Mouse (Mus musculus) hindbrain, embryonic 10.5 days (tissue): ENCODE data around the gene Mapk6. TPM values are rescaled to one million over a fixed set of nuclear protein-coding genes. Genes with fewer than 3 reads are reported as not detected.
"Not testable (repeated sequence)": the region's sequence is repeated elsewhere in the genome, so short reads cannot be mapped to it uniquely, and the experiment has no call there.

Source experiments
- DNase-seq: peaks from one replicate; pipeline ENCODE4 v3.0.0-alpha.2; 2017; ENCODE audit warnings: low spot score
- H3K27ac ChIP-seq: fragments of 300-500 bp; sonication (generic); 2 replicates; pipeline ENCODE4 v1.5.1; 2016; ENCODE audit warnings: mild to moderate bottlenecking, moderate library complexity
- H3K27me3 ChIP-seq: fragments of 300-500 bp; sonication (generic); 2 replicates; pipeline ENCODE4 v1.6.1; 2016; ENCODE audit warnings: mild to moderate bottlenecking; ENCODE audit not compliant: poor library complexity, insufficient read depth, severe bottlenecking
- H3K36me3 ChIP-seq: fragments of 300-500 bp; sonication (generic); 2 replicates; pipeline ENCODE4 v1.6.1; 2016; ENCODE audit warnings: mild to moderate bottlenecking, moderate library complexity
- H3K4me1 ChIP-seq: fragments of 300-500 bp; sonication (generic); replicated peaks from 2 replicates; pipeline ENCODE4 v1.6.1; 2016; ENCODE audit warnings: mild to moderate bottlenecking
- H3K4me3 ChIP-seq: fragments of 300-500 bp; sonication (generic); 2 replicates; pipeline ENCODE4 v1.5.1; 2016; ENCODE audit warnings: mild to moderate bottlenecking, moderate library complexity
- H3K9me3 ChIP-seq: fragments of 300-500 bp; sonication (generic); 2 replicates; pipeline ENCODE4 v1.6.1; 2016; ENCODE audit warnings: mild to moderate bottlenecking, moderate library complexity
- WGBS: fragments of 180-500 bp; shearing (Covaris S2); methylation state at CpG from one replicate; pipeline ENCODE4 v1.1.7; 2016; 5-methylcytosine and 5-hydroxymethylcytosine counted together
- polyA plus RNA-seq: library from polyadenylated mRNA; unstranded; fragments of >200 nt; fragmentation: Nextera tagmentation; extraction: Ambion mirVana; gene quantifications from 2 replicates; pipeline ENCODE4 v1.2.1, GENCODE M21; 2016

Mapk6 gene
- polyA plus RNA-seq, 1 experiment from 2014 or later: 146 TPM

DNA sequence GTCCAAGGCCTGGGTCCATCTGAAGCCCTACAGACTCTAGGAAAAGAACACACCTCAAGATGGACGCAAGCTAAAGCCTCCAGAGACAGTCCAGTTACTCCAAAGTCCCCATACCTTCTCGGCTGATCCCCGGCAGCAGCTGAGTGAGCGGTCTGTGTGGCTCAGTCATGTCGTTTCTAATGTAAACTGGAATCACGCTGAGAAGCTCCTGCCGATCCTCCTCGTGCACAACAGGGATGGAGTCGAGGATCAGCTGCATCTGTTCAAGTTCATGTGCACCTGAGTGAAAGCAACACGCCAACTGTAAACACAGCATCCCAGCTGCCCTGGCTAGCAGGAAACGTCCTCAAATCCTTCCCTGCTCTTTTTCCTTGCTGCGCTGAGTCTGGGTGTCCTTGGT lies 16.6 kb downstream of the Mapk6 start:
- H3K4me1 ChIP-seq: no peaks in the 10 kb centered on the region
- H3K9me3 ChIP-seq: no peaks in the 10 kb centered on the region
- H3K27me3 ChIP-seq: no peaks in the 10 kb centered on the region
- 85% methylated on average over 12 of the region's 12 CpGs for WGBS
- no peak for DNase-seq
- H3K36me3 ChIP-seq: peaks cover 100% of the 10 kb centered on the region
- H3K27ac ChIP-seq: no peak overlapping the region
- H3K4me3 ChIP-seq: no peak overlapping the region

DNA sequence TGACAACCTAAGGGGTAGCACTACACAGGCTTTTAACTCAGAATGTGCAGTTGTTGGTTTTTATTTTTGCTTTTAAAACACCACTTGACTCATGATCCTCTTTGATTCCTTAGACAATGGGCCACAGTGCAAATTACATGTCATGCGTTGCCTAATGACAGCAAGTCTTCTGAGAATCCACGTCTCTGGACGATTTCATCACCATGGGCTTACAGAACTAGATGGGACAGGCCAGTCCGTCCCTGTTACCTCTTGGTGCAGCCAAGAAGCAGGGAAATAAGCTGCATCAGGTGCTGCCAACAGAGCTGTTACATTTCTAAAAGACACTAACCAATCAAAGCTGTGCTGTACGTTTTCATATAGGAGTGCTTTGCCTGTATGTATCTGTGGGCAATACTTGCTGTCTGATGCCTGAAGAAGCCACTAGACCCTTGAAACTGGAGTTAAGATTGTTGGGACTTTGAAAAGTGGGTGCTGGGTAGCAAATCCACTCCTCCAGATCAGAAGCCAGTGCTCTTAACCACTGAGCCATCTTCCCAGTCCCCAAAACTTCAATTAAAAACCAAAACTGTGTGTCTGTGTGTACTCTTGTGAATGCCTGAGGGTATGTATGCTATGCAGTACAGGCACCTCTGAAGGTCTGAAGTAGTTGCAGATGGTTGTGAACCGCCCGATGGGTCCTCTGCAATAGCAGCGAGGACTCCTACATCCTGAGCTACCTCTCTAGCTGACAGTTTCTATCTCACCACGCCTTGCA lies 24.4 kb downstream of the Mapk6 start:
- WGBS: 87% methylated on average over 9 of the region's 9 CpGs
- Histone ChIP-seq H3K36me3 (peaks cover 54% of the 10 kb centered on the region), H3K9me3 (no peaks in the 10 kb centered on the region), H3K4me3 (no peak overlapping the region), H3K4me1 (no peaks in the 10 kb centered on the region), H3K27me3 (no peaks in the 10 kb centered on the region), H3K27ac (no peak overlapping the region)
- DNase-seq: no peak

DNA sequence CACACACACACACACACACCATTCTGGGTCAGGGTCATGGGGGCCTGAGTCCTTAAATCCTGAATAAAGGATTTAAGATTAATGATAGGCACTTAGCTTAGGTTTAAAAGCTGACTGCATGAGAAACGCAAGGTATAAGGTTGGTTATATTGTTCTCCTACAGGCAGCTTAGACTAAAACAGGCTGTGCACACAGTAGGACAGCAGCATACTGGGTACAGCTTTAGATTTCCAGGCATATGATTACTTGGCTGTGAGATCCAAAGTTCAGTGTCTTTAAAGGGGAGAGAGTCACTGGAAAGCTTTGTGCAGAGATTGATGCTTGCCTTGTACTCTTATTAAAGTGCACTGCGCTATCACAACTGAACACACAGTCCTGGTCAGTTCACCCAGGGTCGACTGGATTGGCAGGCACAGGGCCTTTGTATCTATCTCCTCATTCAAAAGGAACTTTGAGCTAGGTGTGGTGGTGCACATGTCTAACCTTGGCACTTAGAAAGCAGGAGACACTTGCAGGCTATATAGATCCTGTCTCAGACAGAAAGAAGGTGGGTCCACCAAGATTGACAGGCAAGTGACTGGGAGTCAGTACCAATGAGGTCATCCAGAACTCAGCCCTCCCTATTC lies 25.4 kb downstream of the Mapk6 start:
- DNase-seq: no peak
- no peaks in the 10 kb centered on the region for H3K27me3 ChIP-seq
- H3K9me3 ChIP-seq: no peaks in the 10 kb centered on the region
- WGBS: 80% methylated on average over 3 of the region's 3 CpGs
- no peak overlapping the region for H3K27ac ChIP-seq
- peaks cover 45% of the 10 kb centered on the region for H3K36me3 ChIP-seq
- H3K4me3 ChIP-seq: no peak overlapping the region
- no peaks in the 10 kb centered on the region for H3K4me1 ChIP-seq

DNA sequence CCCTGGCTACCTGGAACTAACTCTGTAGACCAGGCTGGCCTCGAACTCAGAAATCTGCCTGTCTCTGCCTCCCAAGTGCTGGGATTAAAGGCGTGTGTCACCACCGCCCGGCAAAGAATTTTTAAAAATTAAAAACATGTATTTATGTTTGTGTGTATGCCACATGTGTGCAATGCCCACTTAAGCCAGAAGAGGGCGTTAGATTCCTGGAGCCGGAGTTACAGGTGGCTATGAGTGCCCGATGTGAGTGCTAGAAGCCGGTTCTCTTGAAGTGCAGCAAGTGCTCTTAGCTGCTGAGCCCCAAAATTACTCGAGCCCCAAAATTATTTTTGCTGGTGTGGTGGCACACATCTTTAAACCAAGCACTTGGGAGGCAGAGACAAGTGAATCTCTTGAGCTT lies 26.0 kb downstream of the Mapk6 start:
- no peak overlapping the region for H3K27ac ChIP-seq
- no peak overlapping the region for H3K4me3 ChIP-seq
- no peaks in the 10 kb centered on the region for H3K27me3 ChIP-seq
- DNase-seq: no peak
- H3K36me3 ChIP-seq: peaks cover 38% of the 10 kb centered on the region
- 83% methylated on average over 9 of the region's 9 CpGs for WGBS
- no peaks in the 10 kb centered on the region for H3K4me1 ChIP-seq
- no peaks in the 10 kb centered on the region for H3K9me3 ChIP-seq

DNA sequence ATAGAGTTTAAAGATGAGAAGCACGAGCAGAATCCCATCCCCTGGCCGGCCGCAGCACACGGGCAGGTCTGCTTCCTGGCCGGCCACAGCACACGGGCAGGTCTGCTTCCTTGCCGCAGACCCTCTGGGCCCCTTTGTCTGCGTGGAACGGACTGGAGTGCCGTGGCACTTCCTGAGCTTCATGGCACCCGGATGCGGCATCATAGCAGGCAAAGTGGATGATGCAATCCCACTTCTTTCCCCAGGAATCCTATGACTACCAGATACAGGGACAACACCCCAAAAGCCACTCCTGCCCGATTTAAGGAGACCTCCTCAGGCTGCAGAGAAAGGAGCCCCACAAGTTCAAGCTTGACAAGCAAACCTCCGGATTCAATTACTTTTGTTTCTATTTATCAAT lies 27.0 kb downstream of the Mapk6 start:
- WGBS: 94% methylated on average over 14 of the region's 14 CpGs
- no peaks in the 10 kb centered on the region for H3K27me3 ChIP-seq

DNA sequence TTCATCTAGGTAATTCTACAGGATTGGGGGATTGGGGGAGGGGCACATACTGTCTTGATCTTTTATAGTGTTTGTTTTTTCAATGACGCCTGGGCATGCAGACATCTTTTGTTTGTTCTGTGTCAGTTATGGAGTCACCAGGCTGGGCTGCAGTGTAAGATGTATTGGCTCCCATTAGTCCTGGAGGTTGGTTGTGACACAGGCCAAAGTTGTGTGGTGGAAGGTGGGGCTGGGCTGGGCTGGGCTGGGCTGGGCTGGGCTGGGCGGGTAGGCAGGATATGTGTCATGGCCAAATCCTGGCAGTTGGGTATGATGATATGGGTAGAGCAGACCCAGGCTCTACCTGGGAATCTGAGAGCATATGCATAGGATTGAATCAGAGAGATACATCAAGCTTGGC lies 31.0 kb downstream of the Mapk6 start:
- no peaks in the 10 kb centered on the region for H3K36me3 ChIP-seq
- no peak for DNase-seq
- no peak overlapping the region for H3K4me3 ChIP-seq
- no peaks in the 10 kb centered on the region for H3K4me1 ChIP-seq
- no peaks in the 10 kb centered on the region for H3K27me3 ChIP-seq
- 88% methylated on average over 2 of the region's 2 CpGs for WGBS
- H3K27ac ChIP-seq: no peak overlapping the region
- peaks cover 8% of the 10 kb centered on the region; the same call in 1 of the 2 replicates for H3K9me3 ChIP-seq

More for the DNA sequence above, 27.0 kb downstream of the Mapk6 start:
- Histone ChIP-seq H3K9me3 (no peaks in the 10 kb centered on the region), H3K4me1 (no peaks in the 10 kb centered on the region), H3K4me3 (no peak overlapping the region), H3K36me3 (peaks cover 31% of the 10 kb centered on the region), H3K27ac (no peak overlapping the region)
- no peak for DNase-seq

DNA sequence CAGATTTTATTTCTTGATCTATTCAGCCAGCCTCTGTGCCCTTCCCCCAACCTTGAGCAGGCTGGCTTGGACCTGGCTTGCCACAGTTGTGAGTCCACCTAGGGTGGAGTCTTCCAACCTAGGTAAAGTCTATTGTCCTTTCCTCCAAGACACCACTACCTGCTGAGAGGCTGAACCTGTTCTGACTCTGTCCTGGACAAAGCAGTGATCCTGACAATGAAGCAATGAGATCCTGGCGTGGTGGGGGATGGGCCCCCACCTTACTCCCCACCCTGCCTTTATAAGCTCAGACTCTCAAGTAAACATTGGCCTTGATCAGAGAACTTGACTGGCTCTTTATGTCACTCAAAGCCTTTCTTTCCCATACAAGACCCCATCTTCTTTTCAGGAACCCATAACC lies 33.4 kb downstream of the Mapk6 start:
- WGBS: 69% methylated on average over 1 of the region's 1 CpGs
- no peak for DNase-seq
- Histone ChIP-seq H3K27ac (no peak overlapping the region), H3K9me3 (peaks cover 8% of the 10 kb centered on the region; the same call in 1 of the 2 replicates), H3K4me1 (no peaks in the 10 kb centered on the region), H3K36me3 (no peaks in the 10 kb centered on the region), H3K27me3 (no peaks in the 10 kb centered on the region), H3K4me3 (no peak overlapping the region)

DNA sequence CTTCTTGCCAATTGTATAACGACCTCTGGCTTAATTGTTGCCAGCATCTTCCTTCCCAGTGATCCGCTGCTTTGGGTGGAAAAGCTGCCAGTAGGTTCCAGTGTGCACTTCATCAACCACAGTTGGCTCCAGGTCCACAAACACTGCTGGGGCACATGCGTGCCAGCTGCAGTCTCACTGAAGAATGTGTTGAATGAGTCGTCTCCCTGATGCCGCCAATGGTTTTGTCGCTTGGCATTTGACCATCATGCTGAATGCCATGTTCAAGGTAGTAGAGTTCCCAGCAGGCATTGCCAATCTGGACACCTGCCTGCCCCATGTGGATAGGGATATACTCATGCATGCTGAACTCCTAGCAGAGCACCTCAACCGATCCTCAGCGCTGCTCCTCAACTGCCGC lies 34.2 kb downstream of the Mapk6 start:
- no peak overlapping the region for H3K27ac ChIP-seq
- no peaks in the 10 kb centered on the region for H3K4me1 ChIP-seq
- H3K36me3 ChIP-seq: no peaks in the 10 kb centered on the region
- no peak for DNase-seq
- H3K9me3 ChIP-seq: peaks cover 8% of the 10 kb centered on the region; the same call in 1 of the 2 replicates
- no peak overlapping the region for H3K4me3 ChIP-seq
- H3K27me3 ChIP-seq: no peaks in the 10 kb centered on the region
- 96% methylated on average over 9 of the region's 9 CpGs for WGBS

DNA sequence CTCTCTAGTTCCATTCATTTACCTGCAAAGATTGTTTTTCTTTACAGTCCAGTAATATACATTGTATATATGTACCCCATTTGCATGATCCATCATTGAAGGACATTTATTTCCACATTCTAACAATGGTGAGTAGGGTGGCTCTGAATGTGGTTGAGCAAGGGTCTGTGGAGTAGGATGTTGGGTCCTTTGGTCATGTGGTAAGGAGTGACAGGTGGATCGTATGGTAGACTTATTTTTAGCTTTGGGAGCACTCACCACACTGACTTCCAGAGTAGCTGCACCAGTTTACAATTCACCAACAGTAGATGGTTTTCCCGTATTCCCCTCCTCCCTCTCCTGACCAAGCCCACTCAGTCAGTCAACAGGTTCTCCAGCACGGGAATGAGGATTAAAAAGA lies 41.0 kb downstream of the Mapk6 start:
- Histone ChIP-seq H3K27me3 (no peaks in the 10 kb centered on the region), H3K9me3 (0 out of 2 replicates have a peak, but pooled peaks cover 8% of the 10 kb centered on the region), H3K27ac (no peak overlapping the region), H3K4me1 (no peaks in the 10 kb centered on the region), H3K36me3 (no peaks in the 10 kb centered on the region), H3K4me3 (no peak overlapping the region)
- WGBS: 82% methylated on average over 3 of the region's 3 CpGs
- no peak for DNase-seq

DNA sequence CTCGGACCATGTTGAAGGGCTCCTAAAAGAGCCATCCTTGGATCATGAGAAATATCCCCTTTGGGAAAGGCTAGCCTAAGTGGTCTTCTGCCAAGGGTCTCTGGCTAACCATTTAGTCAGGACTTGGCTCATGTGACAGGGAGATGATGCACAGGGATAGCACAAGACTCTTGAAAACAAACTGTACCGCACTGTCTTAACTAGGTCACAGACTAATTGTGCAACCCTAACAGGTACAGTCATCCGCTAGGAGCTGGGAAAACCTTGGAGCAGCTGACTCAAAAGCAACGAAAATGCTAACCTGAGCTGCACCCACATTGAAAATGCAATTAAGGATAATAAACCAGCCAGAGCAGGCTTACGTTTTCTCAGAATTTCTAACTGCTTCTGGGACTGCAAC lies 43.6 kb downstream of the Mapk6 start:
- H3K4me1 ChIP-seq: no peaks in the 10 kb centered on the region
- H3K4me3 ChIP-seq: no peak overlapping the region
- no peaks in the 10 kb centered on the region for H3K36me3 ChIP-seq
- H3K27ac ChIP-seq: no peak overlapping the region
- no peaks in the 10 kb centered on the region for H3K27me3 ChIP-seq
- no peak for DNase-seq
- H3K9me3 ChIP-seq: 0 out of 2 replicates have a peak, but pooled peaks cover 8% of the 10 kb centered on the region
- 85% methylated on average over 5 of the region's 5 CpGs for WGBS

DNA sequence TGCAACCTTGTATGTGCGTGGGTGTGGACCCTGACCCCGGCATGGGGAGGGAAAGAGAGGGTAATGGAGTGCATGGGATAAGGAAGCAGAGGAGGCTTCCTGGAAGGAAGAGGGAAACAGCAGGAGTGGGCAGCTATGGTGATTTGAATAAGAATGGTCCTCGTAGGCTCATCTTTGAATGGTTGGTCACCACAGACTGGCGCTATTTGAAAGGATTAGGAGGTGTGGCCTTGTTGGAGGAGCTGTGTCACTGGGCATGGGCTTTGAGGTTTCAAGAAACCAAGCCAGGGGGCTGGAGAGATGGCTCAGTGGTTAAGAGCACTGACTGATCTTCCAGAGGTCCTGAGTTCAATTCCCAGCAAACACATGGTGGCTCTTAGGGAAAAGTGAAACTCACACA lies 44.6 kb downstream of the Mapk6 start:
- Histone ChIP-seq H3K4me1 (no peaks in the 10 kb centered on the region), H3K9me3 (0 out of 2 replicates have a peak, but pooled peaks cover 4% of the 10 kb centered on the region), H3K27ac (no peak overlapping the region), H3K27me3 (no peaks in the 10 kb centered on the region), H3K36me3 (no peaks in the 10 kb centered on the region), H3K4me3 (no peak overlapping the region)
- DNase-seq: no peak
- 72% methylated on average over 4 of the region's 4 CpGs for WGBS

DNA sequence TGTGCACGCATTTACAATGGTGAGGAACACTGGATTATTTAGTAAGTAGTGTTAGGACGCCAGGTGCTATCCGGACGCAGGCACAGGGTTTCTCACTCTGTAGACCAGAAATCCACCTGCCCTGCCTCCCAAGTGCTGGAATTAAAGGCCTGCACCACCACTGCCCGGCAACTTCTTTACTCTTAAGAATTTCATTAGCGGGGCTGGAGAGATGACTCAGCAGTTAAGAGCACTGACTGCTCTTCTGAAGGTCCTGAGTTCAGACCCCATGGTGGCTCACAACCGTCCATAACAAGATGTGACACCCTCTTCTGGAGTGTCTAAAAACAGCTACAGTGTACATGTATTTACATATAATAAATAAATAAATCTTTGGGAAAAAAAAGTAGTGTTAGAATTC lies 46.1 kb downstream of the Mapk6 start:
- not testable (repeated sequence) for H3K9me3 ChIP-seq, H3K27ac ChIP-seq, H3K27me3 ChIP-seq, H3K4me3 ChIP-seq, H3K36me3 ChIP-seq, H3K4me1 ChIP-seq, DNase-seq
- WGBS: 74% methylated on average over 7 of the region's 7 CpGs

DNA sequence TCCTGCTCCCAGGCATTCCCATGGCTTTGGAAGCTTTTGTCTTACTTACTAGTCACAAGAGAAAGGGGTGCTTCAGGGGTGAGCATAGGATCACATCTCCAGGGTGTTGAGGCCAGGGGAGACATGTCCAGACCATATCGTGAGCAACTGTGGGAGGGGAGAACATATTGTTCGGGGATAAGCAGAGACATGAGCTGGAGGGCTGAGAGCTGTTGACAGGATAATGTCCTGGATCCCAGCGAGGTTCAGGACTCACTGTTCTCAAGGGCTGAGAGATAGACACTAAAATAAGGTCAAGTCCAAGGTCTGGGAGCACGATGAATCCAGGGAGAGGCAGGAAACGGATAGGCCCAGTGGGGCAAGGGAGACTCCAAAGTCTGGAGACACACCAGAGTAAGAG lies 46.8 kb downstream of the Mapk6 start:
- Histone ChIP-seq H3K27ac (no peak overlapping the region), H3K4me1 (no peaks in the 10 kb centered on the region), H3K4me3 (no peak overlapping the region), H3K36me3 (no peaks in the 10 kb centered on the region), H3K9me3 (no peaks in the 10 kb centered on the region), H3K27me3 (no peaks in the 10 kb centered on the region)
- no peak for DNase-seq
- 84% methylated on average over 5 of the region's 5 CpGs for WGBS
